Mouse (Mus musculus) liver, adult (tissue): ENCODE data around the gene Akt3.

ENCODE experiments used
- GATA4 ChIP-seq: IDR thresholded peaks from 2 replicates; pipeline ENCODE4 v1.6.1; 2014; ENCODE audit warnings: mild to moderate bottlenecking, low read length; ENCODE audit not compliant: insufficient replicate concordance

The Akt3 gene

DNA sequence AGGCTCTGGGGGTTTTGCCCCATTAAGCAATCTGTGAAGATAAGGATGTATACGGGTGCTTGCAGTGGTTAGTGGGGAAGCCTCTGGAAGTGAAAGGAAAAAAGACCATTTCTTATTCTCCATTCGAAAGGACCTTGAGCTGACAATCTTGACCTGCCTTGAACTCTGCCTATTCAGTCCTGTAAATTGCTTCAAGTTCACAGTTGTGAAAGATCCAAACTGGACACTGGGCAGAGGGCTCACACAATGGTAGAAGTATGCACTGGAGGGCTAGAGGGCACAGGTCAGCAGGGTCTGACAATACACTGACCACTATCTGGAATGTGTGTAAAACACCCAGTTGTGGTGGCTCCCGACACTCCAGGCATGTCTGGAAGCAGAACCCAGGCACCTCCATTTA lies 245.2 kb downstream of the Akt3 start:
- TF ChIP-seq GATA4: no peak

GRCm38 (mm10) chr1:177011688-177012087 lies 246.3 kb downstream of the Akt3 start:
- TF ChIP-seq GATA4: no peak

DNA sequence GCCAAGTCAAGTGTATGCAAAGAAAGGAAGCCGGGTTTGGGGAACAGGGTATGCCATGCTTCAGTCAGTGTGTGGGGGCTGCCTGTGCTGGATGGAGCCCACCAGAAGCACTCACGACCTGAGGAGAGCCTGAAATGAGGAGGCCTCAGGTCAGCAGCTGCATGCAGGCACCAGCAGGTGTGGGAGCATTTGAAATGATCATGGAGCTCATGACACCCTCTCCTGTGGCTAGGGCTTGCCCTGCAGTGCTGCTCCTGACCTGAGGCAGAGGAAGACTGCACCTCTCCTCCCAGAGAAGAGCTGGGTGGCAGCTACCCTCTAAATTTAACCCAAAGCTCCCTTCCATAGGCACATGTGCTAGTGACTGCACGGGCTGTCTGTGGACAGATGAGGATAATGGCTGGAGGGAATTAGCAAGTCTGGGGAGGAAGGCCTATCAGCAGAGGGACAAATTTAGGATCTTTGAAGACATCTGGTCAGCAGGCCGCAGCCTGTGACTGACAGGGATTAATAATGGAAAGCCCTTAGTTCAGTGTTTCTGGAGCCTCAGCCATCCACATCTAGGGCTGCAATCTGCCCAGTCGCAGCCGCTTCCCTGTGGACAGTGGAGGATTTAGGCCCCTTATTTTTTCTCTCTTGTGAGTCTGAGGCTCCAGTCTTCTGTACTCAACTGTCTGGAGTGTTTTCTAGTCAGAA lies 247.2 kb downstream of the Akt3 start:
- no peak for TF ChIP-seq GATA4

GRCm38 (mm10) chr1:177010041-177010440 lies 248.0 kb downstream of the Akt3 start:
- TF ChIP-seq GATA4: no peak

- TF ChIP-seq GATA4: no peak
Measured at GRCm38 (mm10) chr1:177008777-177009176, 249.2 kb downstream of the Akt3 start.

- TF ChIP-seq GATA4: no peak
Measured at GRCm38 (mm10) chr1:177007405-177007804, 250.6 kb downstream of the Akt3 start.

DNA sequence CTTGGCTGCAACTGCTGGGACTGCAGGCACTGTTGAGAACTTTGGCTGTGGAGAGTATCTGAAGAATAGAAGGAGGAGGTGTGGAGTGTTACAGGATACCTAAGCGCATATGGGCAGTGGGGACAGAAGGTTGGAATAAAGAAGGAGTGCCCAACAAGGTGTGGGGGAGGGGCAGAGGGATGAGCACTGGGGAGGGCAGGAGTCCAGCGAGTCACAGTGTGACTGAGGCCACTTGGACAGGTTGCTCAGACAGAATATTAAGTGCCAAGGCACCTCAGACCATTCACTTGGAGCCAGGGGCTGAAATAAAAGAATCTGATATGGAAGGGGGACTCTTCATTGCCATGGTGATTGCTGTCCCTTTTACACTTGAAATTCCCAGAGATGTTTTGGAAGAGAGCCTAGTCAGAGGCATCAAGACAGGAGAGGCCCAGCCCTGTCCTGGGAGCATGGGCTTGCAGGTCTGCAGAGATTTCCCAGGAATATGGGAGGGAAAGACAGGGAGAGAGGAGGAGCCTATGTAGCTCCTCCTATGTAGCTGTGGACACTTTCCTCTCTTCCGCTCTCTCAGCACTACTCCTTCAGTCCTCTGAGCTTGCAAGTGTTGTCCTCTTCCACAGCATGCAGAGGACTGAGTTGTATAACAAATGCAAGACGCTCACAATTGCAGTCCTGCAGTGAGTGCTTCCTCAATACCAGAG lies 253.8 kb downstream of the Akt3 start:
- TF ChIP-seq GATA4: no peak

GRCm38 (mm10) chr1:177002951-177003350 lies 255.1 kb downstream of the Akt3 start:
- TF ChIP-seq GATA4: no peak

DNA sequence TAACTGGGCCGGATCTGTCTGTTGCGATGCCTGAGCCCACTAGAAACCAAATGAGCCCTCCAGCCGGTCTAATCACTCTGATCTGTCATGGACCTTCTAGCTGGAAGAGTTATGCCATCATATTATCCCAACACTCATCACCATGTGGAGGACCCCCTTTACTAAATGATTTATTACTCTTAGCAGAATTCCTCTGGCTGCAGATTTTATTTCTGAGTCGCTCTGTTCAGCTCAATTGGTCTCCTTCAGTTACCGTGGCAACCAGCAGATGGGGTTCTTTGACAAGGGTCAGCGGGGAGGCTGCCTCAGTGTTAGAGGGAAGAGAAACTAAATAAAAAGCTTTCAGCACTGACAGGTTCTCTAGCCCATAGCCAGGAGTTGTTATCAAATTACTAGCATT lies 259.0 kb downstream of the Akt3 start:
- no peak for TF ChIP-seq GATA4

DNA sequence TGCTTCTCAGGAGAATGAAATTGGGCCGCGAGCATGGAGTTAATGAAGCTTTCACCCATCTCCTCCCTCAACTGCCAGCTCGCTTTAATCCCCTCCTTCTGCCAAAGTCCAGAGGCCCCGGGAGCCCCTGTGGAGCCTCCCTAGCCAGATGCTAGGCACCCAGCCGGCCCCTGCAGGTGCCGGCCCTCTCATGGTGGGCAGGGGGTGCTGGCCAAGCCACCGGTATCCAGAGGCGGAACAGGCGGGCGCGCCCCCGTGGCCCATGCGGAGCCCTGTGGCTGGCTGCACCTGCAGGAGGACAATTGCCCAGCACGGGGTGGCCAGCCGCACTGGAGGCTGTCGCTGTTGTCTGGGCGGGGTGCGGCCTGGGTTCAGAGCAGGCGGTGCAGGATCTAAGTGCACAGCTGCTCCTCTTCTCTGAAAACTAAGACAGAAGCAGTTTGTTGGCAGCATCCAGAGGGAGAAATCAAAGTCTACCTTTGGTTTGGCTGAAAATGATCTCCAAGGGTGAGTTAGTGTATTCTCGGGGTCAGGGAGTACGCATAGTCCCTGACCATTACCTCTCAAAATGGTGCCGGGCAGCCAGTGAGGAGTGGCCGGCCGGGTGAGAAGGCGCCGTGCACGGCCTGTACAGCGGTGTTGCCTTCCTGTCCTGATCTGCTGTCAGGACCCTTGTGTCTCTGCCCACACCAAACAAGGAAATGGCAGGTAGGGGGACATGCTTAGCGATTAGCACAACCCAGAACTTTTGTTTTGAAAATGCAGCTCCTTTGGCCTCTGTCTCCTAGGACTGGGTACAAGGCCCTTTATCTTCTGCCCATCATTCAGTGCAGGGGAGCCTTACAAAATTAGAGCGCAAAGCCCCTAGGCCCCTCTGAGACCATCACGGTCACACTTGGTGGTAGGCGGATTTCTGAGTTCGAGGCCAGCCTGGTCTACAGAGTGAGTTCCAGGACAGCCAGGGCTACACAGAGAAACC lies 260.0 kb downstream of the Akt3 start:
- TF ChIP-seq GATA4: no peak

DNA sequence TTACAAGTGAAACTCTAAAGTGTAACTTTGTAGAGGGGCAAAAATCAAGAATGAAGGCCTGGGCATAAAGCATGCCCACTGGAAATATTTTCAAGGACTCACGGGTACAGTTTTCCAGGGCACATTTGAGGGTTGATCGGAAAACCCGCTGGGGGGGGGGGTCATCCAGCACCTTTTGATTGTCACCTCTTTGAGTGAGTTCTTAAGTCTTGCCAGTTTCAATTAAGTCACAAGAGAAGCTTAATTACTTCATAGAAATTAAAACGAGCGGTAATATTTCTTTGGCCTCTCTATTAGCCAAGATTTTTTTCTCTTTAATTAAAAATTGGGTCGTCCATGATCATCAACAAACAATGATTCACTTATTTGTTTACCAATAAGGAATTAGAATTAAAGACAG lies 260.7 kb downstream of the Akt3 start:
- no peak for TF ChIP-seq GATA4

DNA sequence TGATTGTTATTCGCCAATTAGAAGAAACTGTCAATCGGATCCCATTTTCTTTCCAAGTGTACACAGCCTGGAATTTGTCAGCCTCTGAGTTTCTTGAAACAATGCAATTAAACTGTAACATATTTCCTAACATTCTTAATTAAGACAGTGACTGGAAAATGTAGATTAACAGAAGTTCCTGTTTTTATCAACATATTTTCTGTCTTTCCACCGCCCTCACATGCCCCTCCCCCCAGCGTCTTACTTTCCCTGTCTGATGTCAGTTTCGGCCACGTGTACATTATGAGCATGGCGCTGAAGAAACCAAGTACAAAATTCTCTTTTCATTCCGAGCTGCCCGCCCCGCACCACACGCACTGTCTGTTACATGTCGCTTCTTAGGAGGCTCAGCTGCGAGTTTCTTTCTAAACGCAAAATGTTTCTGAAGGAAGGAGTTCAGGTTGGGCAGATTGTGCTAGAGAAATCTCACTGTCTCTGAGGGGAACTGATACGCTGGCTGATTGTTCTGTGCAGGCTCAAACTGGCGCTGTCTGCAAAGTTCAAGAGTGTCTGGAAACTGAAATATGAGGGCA lies 261.3 kb downstream of the Akt3 start:
- no peak for TF ChIP-seq GATA4

DNA sequence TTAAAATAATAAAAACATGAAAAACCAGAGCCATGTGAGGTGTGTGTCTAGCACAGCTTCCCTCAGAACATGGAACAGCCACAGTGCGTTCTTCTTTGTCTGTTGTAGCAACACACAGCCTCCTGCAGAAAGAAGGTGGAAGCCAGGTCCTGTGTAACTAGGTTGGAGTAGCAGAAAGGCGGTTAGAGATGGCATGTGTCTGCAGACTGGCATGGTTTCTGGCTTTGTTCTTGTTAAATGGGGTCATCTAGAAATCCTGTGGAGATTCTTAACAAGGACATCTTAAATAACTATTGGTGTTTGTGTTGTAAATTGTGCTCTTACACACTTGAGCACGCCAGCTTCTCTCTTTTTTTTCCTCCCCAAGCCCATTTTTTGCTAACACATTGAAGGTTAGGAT lies 261.8 kb downstream of the Akt3 start:
- TF ChIP-seq GATA4: no peak

GRCm38 (mm10) chr1:176995419-176995775 lies 262.6 kb downstream of the Akt3 start:
- no peak for TF ChIP-seq GATA4

DNA sequence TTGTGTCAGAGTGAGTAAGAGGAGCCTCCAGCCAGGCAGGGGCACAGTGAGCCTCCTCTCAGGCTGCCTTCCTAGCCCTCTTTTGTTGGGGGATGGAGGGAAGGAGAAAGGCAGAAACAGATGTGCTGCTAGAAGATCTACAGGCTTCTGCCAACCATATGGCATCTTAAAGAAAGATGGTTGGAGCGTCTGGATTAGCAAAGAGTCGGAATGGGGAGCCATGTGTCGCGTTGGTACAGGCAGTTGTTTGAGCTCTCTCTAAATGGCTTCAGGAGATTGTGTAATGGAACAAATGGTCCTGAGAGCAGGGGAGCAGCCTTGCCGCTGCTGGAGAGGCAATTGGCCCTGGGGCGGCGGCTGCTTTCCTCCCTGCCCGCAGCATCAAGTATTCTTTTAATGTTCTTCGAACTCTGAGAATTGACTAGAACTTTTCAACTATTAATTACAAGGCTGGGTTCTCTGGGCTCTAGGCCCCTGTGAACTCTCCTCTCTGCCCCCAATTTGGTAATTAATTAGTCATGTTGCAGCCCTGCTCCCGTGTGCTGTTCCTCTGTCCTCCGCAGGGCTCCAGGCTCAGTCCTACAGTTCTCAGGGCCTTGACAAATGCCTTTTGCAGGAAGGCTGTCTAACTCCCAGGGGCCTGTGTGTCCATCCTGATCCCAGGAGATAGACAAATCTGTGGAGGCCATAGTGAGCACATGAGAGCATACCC lies 263.1 kb downstream of the Akt3 start:
- no peak for TF ChIP-seq GATA4
